Comparison of ENCODE assay signal across 12 mouse cellular contexts in genomic region chr4:125865728-125866127, GRCm38 (mm10).
"Had no signal": no experiment of that assay in that cellular context is flagged by ENCODE, and none has a peak within 500 bp of the region (broad histone marks: within the 10 kb centered on the region; RNA-seq: fewer than 3 reads in every experiment).

No protein-coding gene starts in this region.

- H3K9ac ChIP-seq: lung, embryonic 14.5 days; midbrain, embryonic 13.5 days; midbrain, embryonic 15.5 days; neural tube, embryonic 12.5 days had no signal

- H3K4me2 ChIP-seq: lung, embryonic 14.5 days; midbrain, embryonic 11.5 days; midbrain, embryonic 13.5 days; midbrain, embryonic 15.5 days; neural tube, embryonic 12.5 days had no signal

- H3K4me1 ChIP-seq: neural tube, embryonic 12.5 days had no signal

- H3K4me3 ChIP-seq: midbrain, embryonic 13.5 days; midbrain, embryonic 15.5 days; neural tube, embryonic 12.5 days had no signal

- H3K27ac ChIP-seq: midbrain, embryonic 13.5 days; midbrain, embryonic 15.5 days; neural tube, embryonic 12.5 days had no signal

- H3K36me3 ChIP-seq: midbrain, embryonic 13.5 days; midbrain, embryonic 15.5 days; neural tube, embryonic 12.5 days had no signal

- DNase-seq: lung, adult 18-20 months; lung, embryonic 14.5 days; lung, postnatal 10 days; lung, postnatal 4 days; right cerebral cortex, postnatal 25 days; thymus, adult 18-20 months; thymus, postnatal 14 days; thymus, postnatal 36 days had no signal

- H3K27me3 ChIP-seq: midbrain, embryonic 13.5 days; midbrain, embryonic 15.5 days; neural tube, embryonic 12.5 days had no signal

- H3K9me3 ChIP-seq: midbrain, embryonic 13.5 days; midbrain, embryonic 15.5 days; neural tube, embryonic 12.5 days had no signal

- ATAC-seq: midbrain, embryonic 13.5 days; midbrain, embryonic 15.5 days had no signal
